Mouse (Mus musculus): Measurements from ENCODE around the gene Cant1. TPM values are rescaled to one million over a fixed set of nuclear protein-coding genes. Genes with fewer than 3 reads are reported as not detected.

Gene Cant1
- total RNA-seq, 4 experiments from 2014 or later, result 36.8 to 39.6 (median 37.9) TPM

GRCm38 (mm10) chr11:118430291-118430885, 11.5 kb upstream of the Cant1 start:
- no peak for DNase-seq

- DNase-seq, result no peak
Measured at GRCm38 (mm10) chr11:118428944-118429709, 10.2 kb upstream of the Cant1 start.

- no peak for DNase-seq
Measured at GRCm38 (mm10) chr11:118428460-118428868, 9.6 kb upstream of the Cant1 start.

- no peak for DNase-seq
Measured at GRCm38 (mm10) chr11:118427986-118428385, 9.1 kb upstream of the Cant1 start, which contains the start of gene C1qtnf1. Gene C1qtnf1 (plus strand): TSS chr11:118428203.

- no peak for DNase-seq
Measured at GRCm38 (mm10) chr11:118427266-118427779, 8.4 kb upstream of the Cant1 start.

GRCm38 (mm10) chr11:118426765-118427164, 7.9 kb upstream of the Cant1 start:
- DNase-seq, result no peak

GRCm38 (mm10) chr11:118424621-118425335, 5.9 kb upstream of the Cant1 start:
- DNase-seq, result no peak

GRCm38 (mm10) chr11:118423266-118423971, 4.5 kb upstream of the Cant1 start:
- peak; percentile 61 for DNase-seq

GRCm38 (mm10) chr11:118420261-118420660, 1.4 kb upstream of the Cant1 start:
- no peak for DNase-seq

GRCm38 (mm10) chr11:118418442-118418833, 448 bp downstream of the Cant1 start:
- DNase-seq, result no peak

GRCm38 (mm10) chr11:118417496-118417895, 1.4 kb downstream of the Cant1 start:
- DNase-seq, result no peak

GRCm38 (mm10) chr11:118416046-118416445, 2.8 kb downstream of the Cant1 start:
- DNase-seq, result no peak

GRCm38 (mm10) chr11:118415630-118416029, 3.3 kb downstream of the Cant1 start:
- no peak for DNase-seq

GRCm38 (mm10) chr11:118414270-118414669, 4.6 kb downstream of the Cant1 start:
- DNase-seq, result no peak

GRCm38 (mm10) chr11:118413055-118413454, 5.8 kb downstream of the Cant1 start:
- DNase-seq, result no peak

- no peak for DNase-seq
Measured at GRCm38 (mm10) chr11:118412601-118413000, 6.3 kb downstream of the Cant1 start.

GRCm38 (mm10) chr11:118411271-118411670, 7.6 kb downstream of the Cant1 start:
- no peak for DNase-seq

GRCm38 (mm10) chr11:118410479-118410878, 8.4 kb downstream of the Cant1 start:
- no peak for DNase-seq

GRCm38 (mm10) chr11:118410073-118410444, 8.8 kb downstream of the Cant1 start:
- no peak for DNase-seq

GRCm38 (mm10) chr11:118409106-118410072, 9.5 kb downstream of the Cant1 start:
- DNase-seq, result no peak

GRCm38 (mm10) chr11:118408051-118408740, 10.7 kb downstream of the Cant1 start:
- no peak for DNase-seq

Measured in adrenal gland, adult 8-10 months (tissue).